Mouse (Mus musculus): ENCODE results near the gene Ube2q2.
"Not testable (repeated sequence)": the region's sequence is repeated elsewhere in the genome, so short reads cannot be mapped to it uniquely, and the experiment has no call there.

The Ube2q2 gene

GRCm38 (mm10) chr9:55148854-55149498 is at the start of gene Ube2q2:
Gene Ube2q2 (plus strand): TSS chr9:55148854.
- in situ Hi-C loops (cut with MboI; ENCODE audit: low sequenced_read_pairs) = no loop called here

- in situ Hi-C loops (cut with MboI; ENCODE audit: low sequenced_read_pairs) = loop anchor here (10.0 kb wide), 1 partner anchor 76 kb away; the partner anchor contains the start of gene Chrna3
Measured at GRCm38 (mm10) chr9:55101117-55101516, 47.5 kb upstream of the Ube2q2 start.

GRCm38 (mm10) chr9:55102186-55102835 is 46.3 kb upstream of the Ube2q2 start:
- in situ Hi-C loops (cut with MboI; ENCODE audit: low sequenced_read_pairs) = loop anchor here (10.0 kb wide), 1 partner anchor 78 kb away; the partner anchor contains the start of gene Chrna3

- in situ Hi-C loops (cut with MboI; ENCODE audit: low sequenced_read_pairs) = loop anchor here (10.0 kb wide), 1 partner anchor 78 kb away; the partner anchor contains the start of gene Chrna3
Measured at GRCm38 (mm10) chr9:55102931-55103630, 45.6 kb upstream of the Ube2q2 start.

- in situ Hi-C loops (cut with MboI; ENCODE audit: low sequenced_read_pairs) = no loop called here
Measured at GRCm38 (mm10) chr9:55110059-55110834, 38.4 kb upstream of the Ube2q2 start.

GRCm38 (mm10) chr9:55110835-55111217 is 37.8 kb upstream of the Ube2q2 start:
- in situ Hi-C loops (cut with MboI; ENCODE audit: low sequenced_read_pairs) = not testable (repeated sequence)

GRCm38 (mm10) chr9:55114752-55115151 is 33.9 kb upstream of the Ube2q2 start:
- in situ Hi-C loops (cut with MboI; ENCODE audit: low sequenced_read_pairs) = no loop called here

GRCm38 (mm10) chr9:55117293-55118055 is 31.2 kb upstream of the Ube2q2 start:
- in situ Hi-C loops (cut with MboI; ENCODE audit: low sequenced_read_pairs) = no loop called here

- in situ Hi-C loops (cut with MboI; ENCODE audit: low sequenced_read_pairs) = no loop called here
Measured at GRCm38 (mm10) chr9:55122586-55122985, 26.1 kb upstream of the Ube2q2 start.

GRCm38 (mm10) chr9:55125735-55126134 is 22.9 kb upstream of the Ube2q2 start:
- in situ Hi-C loops (cut with MboI; ENCODE audit: low sequenced_read_pairs) = no loop called here

GRCm38 (mm10) chr9:55126295-55126694 is 22.4 kb upstream of the Ube2q2 start:
- in situ Hi-C loops (cut with MboI; ENCODE audit: low sequenced_read_pairs) = no loop called here

- in situ Hi-C loops (cut with MboI; ENCODE audit: low sequenced_read_pairs) = no loop called here
Measured at GRCm38 (mm10) chr9:55131851-55132250, 16.8 kb upstream of the Ube2q2 start.

GRCm38 (mm10) chr9:55136576-55136975 is 12.1 kb upstream of the Ube2q2 start:
- in situ Hi-C loops (cut with MboI; ENCODE audit: low sequenced_read_pairs) = no loop called here

GRCm38 (mm10) chr9:55137112-55137511 is 11.5 kb upstream of the Ube2q2 start:
- in situ Hi-C loops (cut with MboI; ENCODE audit: low sequenced_read_pairs) = no loop called here

GRCm38 (mm10) chr9:55139958-55140357 is 8.7 kb upstream of the Ube2q2 start:
- in situ Hi-C loops (cut with MboI; ENCODE audit: low sequenced_read_pairs) = no loop called here

- in situ Hi-C loops (cut with MboI; ENCODE audit: low sequenced_read_pairs) = no loop called here
Measured at GRCm38 (mm10) chr9:55149499-55150278, 1.0 kb downstream of the Ube2q2 start.

- in situ Hi-C loops (cut with MboI; ENCODE audit: low sequenced_read_pairs) = no loop called here
Measured at GRCm38 (mm10) chr9:55150279-55150726, 1.6 kb downstream of the Ube2q2 start.

- in situ Hi-C loops (cut with MboI; ENCODE audit: low sequenced_read_pairs) = no loop called here
Measured at GRCm38 (mm10) chr9:55151096-55151495, 2.4 kb downstream of the Ube2q2 start.

GRCm38 (mm10) chr9:55152935-55153334 is 4.3 kb downstream of the Ube2q2 start:
- in situ Hi-C loops (cut with MboI; ENCODE audit: low sequenced_read_pairs) = no loop called here

All from CH12F3 (cell line).